Mouse (Mus musculus): ENCODE measurements around the gene Susd5. TPM values are rescaled to one million over a fixed set of nuclear protein-coding genes. Genes with fewer than 3 reads are reported as not detected.

Gene Susd5
- total RNA-seq (2023): not detected

DNA sequence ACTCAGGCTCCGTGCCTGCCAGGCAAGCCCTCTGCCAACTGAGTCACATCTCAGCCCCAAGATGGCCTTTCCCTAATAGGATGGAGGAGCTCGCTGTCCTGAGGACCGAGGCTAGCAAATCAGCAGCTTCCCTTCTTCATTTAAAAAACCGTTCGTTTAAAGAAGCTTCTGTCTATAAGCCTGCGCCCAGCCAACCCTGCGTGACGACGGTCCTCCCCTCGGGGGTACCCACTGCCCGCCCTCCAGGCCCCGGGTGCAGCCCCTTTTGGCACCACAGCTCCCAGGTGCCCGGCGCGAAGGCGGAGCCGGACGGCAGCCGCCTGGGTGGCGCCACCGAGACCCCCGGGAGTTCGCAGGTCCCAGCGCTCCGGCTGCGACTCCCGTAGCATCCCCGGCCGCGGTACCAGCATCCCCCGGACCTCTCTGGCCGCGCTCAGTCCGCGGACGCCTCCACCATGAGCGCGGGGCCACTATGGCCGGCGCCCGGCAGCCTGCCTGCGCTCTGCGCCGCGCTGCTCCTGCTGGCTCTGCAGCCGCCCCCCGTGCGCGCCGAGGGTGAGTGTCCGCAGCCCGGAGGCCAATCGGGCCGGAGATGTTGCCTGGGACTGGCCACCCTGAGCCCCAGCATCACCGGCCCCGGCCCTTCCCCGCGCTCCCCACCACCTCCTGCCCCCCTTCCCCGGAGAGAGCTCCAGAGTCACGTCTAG, at the start of gene Susd5:
TSS of gene Susd5 (plus strand) at position 51 of the 707 bp plus-strand sequence.

GRCm38 (mm10) chr9:114046028-114046427, 10.9 kb upstream of the Susd5 start, which contains the start of gene Fbxl2:
TSS of gene Fbxl2 (minus strand) at chr9:114046191.

Other genes with a start within 250 kb of the Susd5 start
- 100 to 1,000 TPM; 102 to 103 TPM for gene Ubp1, start 126.2 kb upstream of the Susd5 start, total RNA-seq (2023)
- gene Fbxl2, start 10.9 kb upstream of the Susd5 start, total RNA-seq (2023): 1 to 10 TPM in 1 of 2 experiments, under 1 TPM in 1; 0.79 to 2.6 TPM

Data from neutrophil, adult 83 days (primary cell).